Mouse (Mus musculus) thymus, postnatal 4 days (tissue): ENCODE data around the gene Gm29106.
"Not testable (repeated sequence)": the region's sequence is repeated elsewhere in the genome, so short reads cannot be mapped to it uniquely, and the experiment has no call there.

Source experiments
- DNase-seq: peaks from one replicate; pipeline ENCODE4 v3.0.0; 2021

Gene Gm29106

GRCm38 (mm10) chr1:118176242-118176641 lies at the start of gene Gm29106:
Gm29106 (plus strand) TSS chr1:118176542.
- not testable (repeated sequence) for DNase-seq

GRCm38 (mm10) chr1:118228540-118228939 lies 52.2 kb downstream of the Gm29106 start:
- no peak for DNase-seq

- no peak for DNase-seq
Observed at GRCm38 (mm10) chr1:118236032-118236431, 59.7 kb downstream of the Gm29106 start.
